Mouse (Mus musculus): ENCODE results near the gene Krtap10-10.

DNA sequence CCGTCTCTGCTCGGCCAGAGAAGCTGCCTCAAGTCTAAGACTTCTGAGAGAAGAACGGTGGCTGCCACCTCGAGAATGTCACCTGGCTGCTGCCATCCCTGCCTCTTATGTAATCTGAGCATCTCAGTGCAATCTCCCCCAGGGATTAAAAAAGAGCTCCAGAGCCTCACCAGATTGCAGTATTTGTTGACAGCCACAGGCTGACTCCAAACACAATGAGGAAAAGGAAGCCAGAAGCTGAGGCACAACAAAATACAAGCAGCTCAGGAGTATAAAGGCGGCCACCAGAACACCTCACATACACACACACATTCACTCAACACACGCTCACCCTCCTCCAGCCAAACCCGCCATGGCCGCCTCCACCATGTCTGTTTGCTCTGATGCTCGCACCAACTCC lies at the start of gene Krtap10-10:
- TF ChIP-seq CTCF (IDR thresholded peaks at IDR 0.05; ENCODE audit: low read depth, low read length) = no peak
- TF ChIP-seq POLR2A (IDR thresholded peaks at IDR 0.05; ENCODE audit: borderline replicate concordance, low read depth, low read length) = no peak

Data from bone marrow macrophage, adult 2 months (primary cell).